Mouse (Mus musculus) thymus, postnatal 25 days (tissue): Measurements from ENCODE around the gene Ppp5c.

Experiments used
- DNase-seq: peaks from one replicate; pipeline ENCODE4 v3.0.0; 2022

Ppp5c gene

GRCm38 (mm10) chr7:17011909-17012590, 15.7 kb downstream of the Ppp5c start:
- DNase-seq: no peak

GRCm38 (mm10) chr7:17010010-17010347, 17.7 kb downstream of the Ppp5c start:
- DNase-seq: no peak

- peak; percentile 74 for DNase-seq
These were observed 18.3 kb downstream of the Ppp5c start for GRCm38 (mm10) chr7:17009326-17010009.

GRCm38 (mm10) chr7:17007300-17007699, 20.4 kb downstream of the Ppp5c start:
- DNase-seq: peak; percentile 55

GRCm38 (mm10) chr7:17004716-17005115, 23.0 kb downstream of the Ppp5c start:
- DNase-seq: no peak

GRCm38 (mm10) chr7:17003230-17003960, 24.3 kb downstream of the Ppp5c start:
- DNase-seq: no peak

- peak; percentile 88 for DNase-seq
These were observed 25.1 kb downstream of the Ppp5c start for GRCm38 (mm10) chr7:17002375-17003195.

GRCm38 (mm10) chr7:16999650-17000049, 28.1 kb downstream of the Ppp5c start:
- DNase-seq: peak; percentile 87

- no peak for DNase-seq
These were observed 28.5 kb downstream of the Ppp5c start for GRCm38 (mm10) chr7:16999233-16999632.

GRCm38 (mm10) chr7:16995345-16995744, 32.4 kb downstream of the Ppp5c start:
- no peak for DNase-seq

- DNase-seq: no peak
These were observed 33.3 kb downstream of the Ppp5c start for GRCm38 (mm10) chr7:16994400-16994799.

GRCm38 (mm10) chr7:16993651-16994399, 33.9 kb downstream of the Ppp5c start:
- DNase-seq: no peak

- DNase-seq: no peak
These were observed 35.3 kb downstream of the Ppp5c start, which contains the start of gene Ccdc8 for GRCm38 (mm10) chr7:16992451-16992807. Ccdc8 (plus strand) TSS chr7:16992708.

GRCm38 (mm10) chr7:16991681-16992450, 35.9 kb downstream of the Ppp5c start:
- DNase-seq: no peak

- peak; percentile 45 for DNase-seq
These were observed 37.5 kb downstream of the Ppp5c start for GRCm38 (mm10) chr7:16990006-16990744.

GRCm38 (mm10) chr7:16988405-16988804, 39.3 kb downstream of the Ppp5c start:
- DNase-seq: no peak

- no peak for DNase-seq
These were observed 40.1 kb downstream of the Ppp5c start for GRCm38 (mm10) chr7:16987541-16988149.

- DNase-seq: peak; percentile 87
These were observed 44.7 kb downstream of the Ppp5c start, which contains the start of gene Gm42372 for GRCm38 (mm10) chr7:16982859-16983568. Gm42372 (plus strand) TSS chr7:16983086.

- peak; percentile 82 for DNase-seq
These were observed 47.4 kb downstream of the Ppp5c start for GRCm38 (mm10) chr7:16980348-16980747.
